Mouse (Mus musculus): ENCODE results near the gene Axin2. TPM values are rescaled to one million over a fixed set of nuclear protein-coding genes. Genes with fewer than 3 reads are reported as not detected.

The Axin2 gene
- polyA plus RNA-seq, 1 experiment from 2014 or later = 7.2 TPM

DNA sequence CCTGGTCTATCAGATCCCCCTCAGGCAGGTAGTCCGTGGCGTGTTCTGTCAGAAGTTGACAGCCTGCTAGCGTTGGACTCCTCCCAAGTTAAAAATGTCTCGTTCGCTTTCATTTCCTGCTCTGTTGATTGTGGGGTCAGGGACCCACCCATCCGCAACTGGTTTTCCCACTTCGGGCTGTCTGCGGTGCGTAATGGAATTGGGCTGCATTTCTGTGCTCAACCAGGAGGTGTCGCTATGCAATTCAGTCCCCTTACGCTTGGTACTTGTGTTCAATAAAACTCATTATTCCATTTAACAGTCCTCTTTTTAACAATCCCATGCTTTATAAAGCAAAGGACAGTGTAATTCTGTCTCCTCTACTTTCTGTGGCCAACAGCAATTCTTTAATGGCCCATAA, 31.0 kb upstream of the Axin2 start:
- no peaks in the 10 kb centered on the region for H3K9me3 ChIP-seq (ENCODE audit: control insufficient read depth, low read length)
- no peaks in the 10 kb centered on the region for H3K27me3 ChIP-seq (replicated peaks; ENCODE audit: control insufficient read depth, insufficient read depth, low read length)
- H3K4me2 ChIP-seq (ENCODE audit: low read length) = no peak overlapping the region
- no peak overlapping the region for H3K9ac ChIP-seq (ENCODE audit: low read depth, low read length)
- H3K27ac ChIP-seq (ENCODE audit: low read depth, low read length) = no peak overlapping the region
- H3K4me1 ChIP-seq (ENCODE audit: control insufficient read depth, insufficient read depth, low read depth, low read length) = peaks cover 22% of the 10 kb centered on the region
- H3K36me3 ChIP-seq (ENCODE audit: control insufficient read depth, insufficient read depth, low read length) = no peaks in the 10 kb centered on the region
- no peak overlapping the region for H3K4me3 ChIP-seq (ENCODE audit: low read length)
- ATAC-seq = no peak
- 57% methylated on average over 11 of the region's 11 CpGs for WGBS

DNA sequence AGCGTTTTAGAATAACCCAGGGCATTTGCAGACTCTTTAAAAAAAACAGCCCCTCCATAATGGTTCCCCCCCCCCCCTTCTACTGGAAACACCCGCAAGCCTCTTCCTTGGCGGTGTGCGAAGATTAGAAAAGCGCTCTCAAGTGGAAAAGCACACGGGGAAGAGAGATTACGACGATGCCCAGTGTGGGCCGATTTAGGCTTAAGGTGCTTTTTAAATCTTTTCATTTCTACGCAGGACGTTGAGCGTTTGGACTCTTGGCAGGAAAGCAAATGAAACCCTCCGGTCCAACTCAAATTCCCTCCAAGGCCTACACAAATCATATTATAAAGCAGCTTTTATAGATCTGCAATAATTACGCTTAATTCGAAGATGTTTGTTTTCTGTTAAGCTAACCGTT, 29.6 kb upstream of the Axin2 start:
- H3K27ac ChIP-seq (ENCODE audit: low read depth, low read length) = 0 out of 2 replicates have a peak overlapping the region, but pooled peaks have one; percentile 6
- peak overlapping the region; percentile 29; the same call in 1 of the 2 replicates for H3K9ac ChIP-seq (ENCODE audit: low read depth, low read length)
- WGBS = 10% methylated on average over 16 of the region's 16 CpGs
- H3K9me3 ChIP-seq (ENCODE audit: control insufficient read depth, low read length) = no peaks in the 10 kb centered on the region
- H3K4me1 ChIP-seq (ENCODE audit: control insufficient read depth, insufficient read depth, low read depth, low read length) = peaks cover 22% of the 10 kb centered on the region
- ATAC-seq = no peak
- no peaks in the 10 kb centered on the region for H3K27me3 ChIP-seq (replicated peaks; ENCODE audit: control insufficient read depth, insufficient read depth, low read length)
- no peaks in the 10 kb centered on the region for H3K36me3 ChIP-seq (ENCODE audit: control insufficient read depth, insufficient read depth, low read length)
- peak overlapping the region; percentile 56 for H3K4me2 ChIP-seq (ENCODE audit: low read length)
- peak overlapping the region; percentile 30 for H3K4me3 ChIP-seq (ENCODE audit: low read length)

DNA sequence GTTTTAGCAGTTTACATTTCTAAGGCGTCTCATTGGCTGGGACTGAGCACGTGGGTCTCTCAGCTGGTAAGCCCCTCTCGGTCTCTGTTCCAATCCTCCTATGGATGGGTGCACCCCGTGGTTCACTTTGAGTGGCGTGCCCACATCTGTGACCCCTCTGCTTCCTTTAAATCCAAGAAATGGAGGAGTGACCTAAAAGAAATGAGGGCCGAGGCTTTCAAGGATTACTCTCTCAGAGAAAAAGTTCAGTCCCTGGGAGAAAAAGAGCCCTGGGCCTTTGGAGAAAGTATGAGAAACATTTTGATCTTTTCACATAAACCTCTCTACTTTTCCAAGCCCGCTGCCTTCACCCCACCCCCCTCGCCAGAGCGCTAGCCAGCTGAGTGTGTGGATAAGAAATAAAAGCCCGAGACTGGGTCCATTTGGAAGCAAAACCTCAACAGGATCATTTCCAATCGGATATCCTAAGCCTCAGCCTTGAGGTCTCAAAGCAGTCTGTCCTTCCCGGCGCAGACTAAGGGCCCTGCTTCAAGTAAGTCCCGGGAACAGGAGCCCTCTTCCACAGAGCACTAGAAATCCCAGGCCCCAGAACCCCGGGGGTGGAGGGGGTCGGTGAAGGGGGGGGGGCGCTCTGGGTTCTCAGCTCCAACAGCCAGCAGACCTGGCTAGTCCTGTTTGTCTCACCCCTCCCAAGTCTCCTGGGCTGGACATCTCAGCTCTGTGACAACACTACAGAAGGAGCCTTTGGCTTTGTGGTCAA, 28.9 kb upstream of the Axin2 start:
- H3K4me2 ChIP-seq (ENCODE audit: low read length) = peak overlapping the region; percentile 56
- peak overlapping the region; percentile 30 for H3K4me3 ChIP-seq (ENCODE audit: low read length)
- 2% methylated on average over 16 of the region's 17 CpGs for WGBS
- H3K27me3 ChIP-seq (replicated peaks; ENCODE audit: control insufficient read depth, insufficient read depth, low read length) = no peaks in the 10 kb centered on the region
- H3K9me3 ChIP-seq (ENCODE audit: control insufficient read depth, low read length) = no peaks in the 10 kb centered on the region
- H3K9ac ChIP-seq (ENCODE audit: low read depth, low read length) = peak overlapping the region; percentile 44; the same call in 1 of the 2 replicates
- peak overlapping the region; percentile 73 for H3K27ac ChIP-seq (ENCODE audit: low read depth, low read length)
- peaks cover 22% of the 10 kb centered on the region for H3K4me1 ChIP-seq (ENCODE audit: control insufficient read depth, insufficient read depth, low read depth, low read length)
- ATAC-seq = peak; percentile 88
- no peaks in the 10 kb centered on the region for H3K36me3 ChIP-seq (ENCODE audit: control insufficient read depth, insufficient read depth, low read length)

DNA sequence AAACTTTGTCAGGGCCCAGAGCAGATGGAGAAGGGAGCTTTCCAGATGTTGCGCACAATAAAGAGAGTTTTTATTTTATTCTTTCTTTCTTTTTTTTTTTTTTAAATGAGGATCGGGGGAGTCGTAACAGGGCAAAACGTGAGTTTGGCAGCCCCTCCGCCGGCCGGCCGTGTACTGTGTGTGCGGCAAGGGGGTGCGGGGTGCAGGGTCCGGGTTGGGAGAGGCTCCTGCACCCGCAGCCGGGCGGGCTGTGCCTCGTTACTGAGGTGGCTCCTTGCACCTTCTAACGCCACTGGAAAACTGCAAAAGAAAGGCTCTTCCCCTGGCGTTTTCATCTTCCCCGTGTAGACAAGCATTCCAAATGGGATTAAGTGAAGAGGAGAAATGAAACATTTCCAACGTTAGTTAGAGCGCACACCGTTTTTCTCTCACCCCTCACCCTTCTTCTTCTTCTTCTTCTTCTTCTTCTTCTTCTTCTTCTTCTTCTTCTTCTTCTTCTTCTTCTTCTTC, 28.2 kb upstream of the Axin2 start:
- 4% methylated on average over 21 of the region's 21 CpGs for WGBS
- Histone ChIP-seq H3K4me2 (ENCODE audit: low read length) (peak overlapping the region; percentile 56), H3K9ac (ENCODE audit: low read depth, low read length) (peak overlapping the region; percentile 44; the same call in 1 of the 2 replicates), H3K27me3 (replicated peaks; ENCODE audit: control insufficient read depth, insufficient read depth, low read length) (no peaks in the 10 kb centered on the region), H3K36me3 (ENCODE audit: control insufficient read depth, insufficient read depth, low read length) (no peaks in the 10 kb centered on the region), H3K4me1 (ENCODE audit: control insufficient read depth, insufficient read depth, low read depth, low read length) (peaks cover 22% of the 10 kb centered on the region), H3K27ac (ENCODE audit: low read depth, low read length) (peak overlapping the region; percentile 73), H3K4me3 (ENCODE audit: low read length) (peak overlapping the region; percentile 30), H3K9me3 (ENCODE audit: control insufficient read depth, low read length) (no peaks in the 10 kb centered on the region)
- ATAC-seq = no peak

DNA sequence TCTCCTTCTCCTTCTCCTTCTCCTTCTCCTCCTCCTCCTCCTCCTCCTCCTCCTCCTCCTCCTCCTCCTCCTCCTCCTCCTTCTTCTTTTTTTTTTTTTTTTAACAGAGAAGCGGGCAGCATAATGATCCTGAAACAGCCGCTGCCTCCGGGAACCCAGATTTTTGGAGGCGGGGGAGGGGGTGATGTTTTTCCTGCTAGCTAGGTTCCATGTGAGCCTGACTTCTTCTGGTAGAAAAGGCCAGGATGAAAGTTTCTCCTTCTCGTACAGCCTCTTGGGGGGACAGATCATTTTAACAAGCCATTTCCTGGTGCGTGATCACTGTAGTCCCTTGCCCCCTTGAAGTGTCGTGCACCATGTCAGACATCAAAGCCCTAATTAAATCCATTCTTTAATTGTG, 27.7 kb upstream of the Axin2 start:
- Histone ChIP-seq H3K9ac (ENCODE audit: low read depth, low read length) (no peak overlapping the region), H3K4me2 (ENCODE audit: low read length) (no peak overlapping the region; the same call in 1 of the 2 replicates), H3K36me3 (ENCODE audit: control insufficient read depth, insufficient read depth, low read length) (no peaks in the 10 kb centered on the region), H3K27ac (ENCODE audit: low read depth, low read length) (no peak overlapping the region), H3K4me3 (ENCODE audit: low read length) (no peak overlapping the region), H3K9me3 (ENCODE audit: control insufficient read depth, low read length) (no peaks in the 10 kb centered on the region), H3K4me1 (ENCODE audit: control insufficient read depth, insufficient read depth, low read depth, low read length) (peaks cover 22% of the 10 kb centered on the region), H3K27me3 (replicated peaks; ENCODE audit: control insufficient read depth, insufficient read depth, low read length) (no peaks in the 10 kb centered on the region)
- no peak for ATAC-seq
- 14% methylated on average over 6 of the region's 7 CpGs for WGBS

DNA sequence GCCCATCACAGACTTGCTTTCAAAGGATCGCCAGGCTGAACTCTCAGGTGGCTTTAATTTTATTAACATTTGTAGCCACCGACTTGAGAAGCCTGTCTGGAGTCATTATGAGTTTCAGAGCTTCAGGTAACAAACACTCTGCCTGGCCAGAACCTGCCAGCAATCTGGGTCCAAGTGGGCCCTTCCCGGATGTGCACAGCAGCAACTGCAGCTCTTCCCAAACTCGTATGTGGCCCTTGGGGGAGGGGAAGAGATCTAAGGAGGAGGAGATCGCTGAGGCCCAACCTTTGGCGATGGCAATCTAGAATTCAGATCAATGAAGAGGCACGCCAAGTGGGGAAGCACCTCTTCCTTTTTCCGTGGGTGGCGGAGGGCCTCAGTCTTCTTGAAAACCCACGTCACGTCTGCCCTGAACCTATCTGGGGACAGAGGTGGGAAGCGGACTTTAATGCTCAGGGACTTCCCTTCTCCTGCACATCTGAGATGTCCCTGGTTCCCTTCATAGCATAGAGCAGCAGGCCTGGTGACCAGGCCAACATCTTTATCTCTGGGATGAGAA, 26.8 kb upstream of the Axin2 start:
- ATAC-seq = no peak
- Histone ChIP-seq H3K9me3 (ENCODE audit: control insufficient read depth, low read length) (no peaks in the 10 kb centered on the region), H3K9ac (ENCODE audit: low read depth, low read length) (no peak overlapping the region), H3K4me3 (ENCODE audit: low read length) (no peak overlapping the region), H3K27ac (ENCODE audit: low read depth, low read length) (no peak overlapping the region), H3K4me1 (ENCODE audit: control insufficient read depth, insufficient read depth, low read depth, low read length) (peaks cover 22% of the 10 kb centered on the region), H3K36me3 (ENCODE audit: control insufficient read depth, insufficient read depth, low read length) (no peaks in the 10 kb centered on the region), H3K27me3 (replicated peaks; ENCODE audit: control insufficient read depth, insufficient read depth, low read length) (no peaks in the 10 kb centered on the region), H3K4me2 (ENCODE audit: low read length) (no peak overlapping the region)
- 59% methylated on average over 12 of the region's 12 CpGs for WGBS

DNA sequence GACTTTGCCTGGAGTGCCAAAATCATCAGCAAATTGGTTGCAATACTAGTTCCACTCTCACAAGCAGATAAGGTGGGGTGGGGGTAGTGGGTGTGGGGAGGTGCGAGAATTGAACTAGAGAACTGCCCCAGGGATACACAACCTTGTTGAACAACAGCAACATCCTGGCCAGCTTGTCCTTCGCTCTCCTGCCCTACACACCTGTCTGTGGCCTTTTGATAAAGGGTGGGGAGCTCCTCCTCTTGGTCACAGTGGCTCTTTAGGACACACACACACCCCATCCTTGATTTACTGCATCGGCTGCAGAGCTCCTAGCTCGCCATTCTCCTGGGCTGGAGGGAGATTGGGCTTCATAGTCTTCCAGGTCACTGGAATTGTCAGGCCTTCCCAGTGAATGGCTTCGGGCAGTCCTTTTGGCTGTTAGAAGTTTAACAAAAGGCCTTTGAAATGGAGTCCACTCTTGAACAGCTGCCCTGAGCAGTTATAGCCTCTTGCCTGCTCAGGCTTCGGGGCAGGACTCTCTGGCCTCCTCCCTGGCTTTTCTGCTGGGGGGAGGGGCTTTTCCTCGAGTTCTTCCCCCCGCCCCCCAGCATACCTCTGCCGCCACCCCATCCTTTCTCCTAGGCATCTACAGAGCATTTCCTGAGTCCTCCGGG, 26.2 kb upstream of the Axin2 start:
- Histone ChIP-seq H3K4me3 (ENCODE audit: low read length) (no peak overlapping the region), H3K9ac (ENCODE audit: low read depth, low read length) (no peak overlapping the region), H3K9me3 (ENCODE audit: control insufficient read depth, low read length) (no peaks in the 10 kb centered on the region), H3K27me3 (replicated peaks; ENCODE audit: control insufficient read depth, insufficient read depth, low read length) (no peaks in the 10 kb centered on the region), H3K4me2 (ENCODE audit: low read length) (no peak overlapping the region), H3K36me3 (ENCODE audit: control insufficient read depth, insufficient read depth, low read length) (no peaks in the 10 kb centered on the region), H3K27ac (ENCODE audit: low read depth, low read length) (no peak overlapping the region), H3K4me1 (ENCODE audit: control insufficient read depth, insufficient read depth, low read depth, low read length) (peaks cover 22% of the 10 kb centered on the region)
- ATAC-seq = no peak
- WGBS = 34% methylated on average over 10 of the region's 10 CpGs

DNA sequence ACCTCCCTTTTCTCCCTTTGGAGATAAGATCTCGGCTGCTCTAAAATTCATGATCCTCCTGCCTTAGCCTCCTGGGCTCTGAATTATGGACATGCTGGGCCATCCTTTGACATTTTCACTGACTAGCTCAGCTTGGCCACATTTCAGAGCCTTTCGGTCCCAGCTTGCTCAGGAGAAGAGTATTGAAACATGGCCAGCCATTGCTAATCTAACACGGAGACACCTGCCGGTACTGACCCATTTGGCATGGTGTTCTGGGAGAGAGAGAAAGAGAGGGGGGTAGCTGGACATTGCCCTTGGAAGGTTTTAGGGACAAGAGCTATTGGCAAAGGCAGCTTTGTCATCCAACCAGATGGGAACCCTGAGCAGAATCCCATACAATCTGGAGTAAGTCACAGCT, 23.1 kb upstream of the Axin2 start:
- Histone ChIP-seq H3K9me3 (ENCODE audit: control insufficient read depth, low read length) (no peaks in the 10 kb centered on the region), H3K27ac (ENCODE audit: low read depth, low read length) (no peak overlapping the region), H3K27me3 (replicated peaks; ENCODE audit: control insufficient read depth, insufficient read depth, low read length) (no peaks in the 10 kb centered on the region), H3K36me3 (ENCODE audit: control insufficient read depth, insufficient read depth, low read length) (no peaks in the 10 kb centered on the region), H3K4me3 (ENCODE audit: low read length) (no peak overlapping the region), H3K4me2 (ENCODE audit: low read length) (no peak overlapping the region), H3K4me1 (ENCODE audit: control insufficient read depth, insufficient read depth, low read depth, low read length) (peaks cover 4% of the 10 kb centered on the region), H3K9ac (ENCODE audit: low read depth, low read length) (no peak overlapping the region)
- WGBS = 80% methylated on average over 4 of the region's 4 CpGs
- no peak for ATAC-seq

DNA sequence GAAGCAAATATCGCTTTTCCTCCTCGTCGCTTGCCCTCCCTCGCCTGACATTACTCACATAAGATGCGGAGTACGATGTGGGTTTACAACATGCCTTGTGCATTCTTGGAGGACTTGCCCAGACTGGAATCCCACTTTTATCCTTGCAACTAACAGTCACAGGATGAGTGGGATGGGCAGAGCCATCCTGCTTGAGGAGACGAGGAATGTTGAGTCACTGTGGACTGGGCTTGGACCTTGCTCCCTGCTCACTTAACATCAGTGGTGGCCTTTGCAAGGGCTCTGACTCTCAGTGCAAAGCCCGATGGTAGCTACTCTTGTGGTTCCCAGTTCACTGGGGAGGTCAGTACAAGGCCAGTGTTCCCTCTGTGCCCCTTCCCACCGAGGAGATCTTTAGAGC, 22.1 kb upstream of the Axin2 start:
- Histone ChIP-seq H3K27me3 (replicated peaks; ENCODE audit: control insufficient read depth, insufficient read depth, low read length) (no peaks in the 10 kb centered on the region), H3K36me3 (ENCODE audit: control insufficient read depth, insufficient read depth, low read length) (no peaks in the 10 kb centered on the region), H3K9me3 (ENCODE audit: control insufficient read depth, low read length) (no peaks in the 10 kb centered on the region), H3K4me1 (ENCODE audit: control insufficient read depth, insufficient read depth, low read depth, low read length) (peaks cover 4% of the 10 kb centered on the region; the same call in 1 of the 2 replicates), H3K4me3 (ENCODE audit: low read length) (no peak overlapping the region), H3K9ac (ENCODE audit: low read depth, low read length) (no peak overlapping the region), H3K27ac (ENCODE audit: low read depth, low read length) (no peak overlapping the region), H3K4me2 (ENCODE audit: low read length) (no peak overlapping the region)
- 79% methylated on average over 9 of the region's 9 CpGs for WGBS
- ATAC-seq = no peak
